Mouse (Mus musculus): ENCODE results near the gene Rin2. TPM values are rescaled to one million over a fixed set of nuclear protein-coding genes. Genes with fewer than 3 reads are reported as not detected.

Gene Rin2
- polyA plus RNA-seq, 1 experiment: 0.02 TPM

DNA sequence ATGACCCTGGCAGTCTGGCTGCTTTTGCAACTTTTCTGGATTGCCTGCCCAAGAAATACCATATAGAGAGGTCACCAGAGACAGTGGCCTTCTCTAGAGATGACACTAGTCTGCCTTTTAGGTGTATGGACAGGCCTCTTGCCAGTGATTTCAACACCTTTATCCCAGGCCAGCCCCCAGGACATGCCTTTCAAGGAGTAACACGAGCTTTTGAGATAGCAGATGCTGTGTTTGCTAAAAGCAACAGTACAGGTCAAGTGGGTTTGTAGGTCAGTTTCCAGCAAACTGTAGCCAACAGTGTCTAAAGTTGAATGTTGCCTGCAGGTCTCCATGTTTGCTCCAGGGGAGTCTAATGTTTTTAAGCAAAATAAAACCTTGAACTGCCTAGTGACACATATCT lies 118.7 kb downstream of the Rin2 start:
- H3K27me3 ChIP-seq (ENCODE audit: control insufficient read depth): no peaks in the 10 kb centered on the region
- H3K4me1 ChIP-seq (ENCODE audit: control insufficient read depth): no peaks in the 10 kb centered on the region
- H3K36me3 ChIP-seq (ENCODE audit: control insufficient read depth): no peaks in the 10 kb centered on the region
- TF ChIP-seq GATA1 (IDR thresholded peaks at IDR 0.05; ENCODE audit: low read length): no peak
- TF ChIP-seq TAL1 (IDR thresholded peaks at IDR 0.05; ENCODE audit: low read length): no peak
- H3K9me3 ChIP-seq (ENCODE audit: control insufficient read depth, low read length): no peaks in the 10 kb centered on the region
- H3K4me3 ChIP-seq (replicated peaks): no peak overlapping the region

DNA sequence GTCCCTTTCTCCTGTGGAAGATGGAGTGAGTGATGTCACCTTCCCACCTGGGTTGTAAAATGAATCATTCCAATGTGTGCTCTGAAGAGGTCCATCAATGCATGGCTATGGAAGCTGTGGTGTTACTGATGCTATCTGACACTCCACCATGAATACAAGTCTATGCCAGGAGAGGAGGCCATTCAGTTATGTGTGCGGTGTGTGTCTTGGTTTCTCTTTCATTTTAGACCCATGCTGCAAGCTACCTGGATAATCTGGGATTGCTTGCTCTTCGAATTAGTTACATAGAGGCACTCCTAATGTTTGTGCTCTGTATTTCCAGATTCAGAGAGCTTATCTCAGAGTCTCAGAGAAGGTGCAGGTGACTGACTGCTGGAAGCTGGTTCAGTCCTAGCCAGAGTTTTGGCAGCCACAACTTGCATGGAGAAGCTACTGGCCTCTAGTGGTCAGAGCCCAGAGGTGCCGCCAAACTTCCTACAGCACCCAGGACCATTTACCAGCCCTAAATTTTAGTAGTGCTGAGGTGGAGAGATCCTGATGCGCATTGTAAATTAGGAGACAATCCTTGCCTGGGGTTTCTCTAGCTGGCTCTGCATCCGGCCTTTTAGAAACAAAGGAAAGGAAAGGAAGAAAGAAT lies 119.4 kb downstream of the Rin2 start:
- Histone ChIP-seq H3K27me3 (ENCODE audit: control insufficient read depth) (no peaks in the 10 kb centered on the region), H3K4me1 (ENCODE audit: control insufficient read depth) (no peaks in the 10 kb centered on the region), H3K36me3 (ENCODE audit: control insufficient read depth) (no peaks in the 10 kb centered on the region), H3K9me3 (ENCODE audit: control insufficient read depth, low read length) (no peaks in the 10 kb centered on the region), H3K4me3 (replicated peaks) (no peak overlapping the region)
- no peak for TF ChIP-seq GATA1 (IDR thresholded peaks at IDR 0.05; ENCODE audit: low read length)
- TF ChIP-seq TAL1 (IDR thresholded peaks at IDR 0.05; ENCODE audit: low read length): no peak

DNA sequence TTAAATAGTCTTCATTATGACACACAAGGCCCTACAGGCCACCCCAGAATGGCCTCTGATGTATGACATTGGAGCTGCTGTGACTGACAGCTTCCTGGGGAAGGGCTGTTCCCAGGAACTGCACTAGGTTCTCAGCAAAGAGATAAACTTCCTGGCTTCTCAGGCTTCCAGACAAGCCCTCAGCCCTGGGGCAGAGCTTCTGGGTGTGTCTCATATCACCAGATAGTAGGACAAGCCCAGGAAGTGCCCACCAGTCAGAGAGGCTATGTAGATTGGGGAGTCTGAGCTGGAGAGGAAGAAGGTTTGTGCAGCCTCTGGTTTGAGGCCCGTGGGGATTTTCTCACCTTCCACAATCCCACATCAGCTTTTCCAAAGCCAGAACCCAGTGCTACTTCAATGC lies 122.8 kb downstream of the Rin2 start:
- no peak overlapping the region for H3K4me3 ChIP-seq (replicated peaks)
- H3K36me3 ChIP-seq (ENCODE audit: control insufficient read depth): no peaks in the 10 kb centered on the region
- no peaks in the 10 kb centered on the region for H3K27me3 ChIP-seq (ENCODE audit: control insufficient read depth)
- H3K4me1 ChIP-seq (ENCODE audit: control insufficient read depth): no peaks in the 10 kb centered on the region
- no peak for TF ChIP-seq GATA1 (IDR thresholded peaks at IDR 0.05; ENCODE audit: low read length)
- no peak for TF ChIP-seq TAL1 (IDR thresholded peaks at IDR 0.05; ENCODE audit: low read length)
- no peaks in the 10 kb centered on the region for H3K9me3 ChIP-seq (ENCODE audit: control insufficient read depth, low read length)

DNA sequence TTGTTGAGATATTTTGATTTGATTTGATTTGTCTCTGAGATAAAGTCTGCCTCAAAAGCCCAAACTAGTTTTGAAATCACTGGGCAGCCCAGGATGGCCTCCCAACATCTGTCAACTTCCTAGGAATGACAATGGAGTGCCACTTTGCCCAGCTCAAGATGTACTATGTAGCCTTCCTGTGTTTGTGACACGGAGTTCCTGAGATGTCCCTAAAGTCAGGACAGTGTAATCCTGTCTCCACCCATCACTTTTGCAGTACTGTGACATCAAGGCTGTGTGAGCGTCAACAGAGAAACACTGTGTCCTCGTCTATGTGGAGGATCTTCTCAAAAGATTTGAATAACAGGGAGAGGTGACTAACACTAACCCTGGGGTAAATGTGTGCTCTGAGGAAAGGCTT lies 123.9 kb downstream of the Rin2 start:
- Histone ChIP-seq H3K4me1 (ENCODE audit: control insufficient read depth) (no peaks in the 10 kb centered on the region), H3K4me3 (replicated peaks) (no peak overlapping the region), H3K9me3 (ENCODE audit: control insufficient read depth, low read length) (no peaks in the 10 kb centered on the region), H3K27me3 (ENCODE audit: control insufficient read depth) (no peaks in the 10 kb centered on the region), H3K36me3 (ENCODE audit: control insufficient read depth) (no peaks in the 10 kb centered on the region)
- TF ChIP-seq TAL1 (IDR thresholded peaks at IDR 0.05; ENCODE audit: low read length) (no peak), GATA1 (IDR thresholded peaks at IDR 0.05; ENCODE audit: low read length) (no peak)

DNA sequence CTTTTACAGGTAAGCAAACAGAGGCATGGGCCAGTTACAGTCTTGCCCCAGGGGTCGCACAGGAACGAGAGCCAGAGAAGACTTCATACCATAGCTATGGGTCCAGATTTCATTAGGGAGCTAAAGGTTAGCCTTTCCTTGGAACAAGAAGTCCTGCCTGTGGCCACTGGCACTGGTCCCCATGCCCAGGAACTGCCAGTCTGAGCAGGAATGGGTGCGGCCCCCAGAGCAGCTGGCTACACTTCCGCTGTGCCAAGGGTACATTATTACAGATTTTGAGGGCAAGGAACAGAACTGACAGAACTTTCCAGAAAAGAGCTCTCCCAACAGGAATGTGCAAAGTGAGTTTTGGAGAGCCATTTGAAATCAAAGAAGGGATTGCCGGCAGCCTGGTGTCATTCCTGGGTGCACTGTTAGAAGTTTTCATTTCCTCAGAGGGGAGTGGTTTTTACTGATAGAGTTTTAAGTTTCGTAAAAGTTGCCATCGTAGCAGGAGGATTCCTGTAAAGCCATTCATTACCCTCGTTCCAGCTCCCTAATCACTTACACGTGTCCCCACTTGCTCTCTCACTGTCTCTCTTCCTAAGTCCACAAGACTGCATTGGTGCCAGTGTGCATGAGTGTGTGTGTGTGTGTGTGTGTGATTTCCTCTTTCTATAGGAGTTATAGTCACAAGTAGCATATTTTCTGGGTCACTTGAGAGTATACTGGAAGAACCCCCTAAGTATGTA lies 126.5 kb downstream of the Rin2 start:
- Histone ChIP-seq H3K9me3 (ENCODE audit: control insufficient read depth, low read length) (no peaks in the 10 kb centered on the region), H3K4me3 (replicated peaks) (no peak overlapping the region), H3K36me3 (ENCODE audit: control insufficient read depth) (no peaks in the 10 kb centered on the region), H3K4me1 (ENCODE audit: control insufficient read depth) (no peaks in the 10 kb centered on the region), H3K27me3 (ENCODE audit: control insufficient read depth) (no peaks in the 10 kb centered on the region)
- TF ChIP-seq GATA1 (IDR thresholded peaks at IDR 0.05; ENCODE audit: low read length) (no peak), TAL1 (IDR thresholded peaks at IDR 0.05; ENCODE audit: low read length) (no peak)

DNA sequence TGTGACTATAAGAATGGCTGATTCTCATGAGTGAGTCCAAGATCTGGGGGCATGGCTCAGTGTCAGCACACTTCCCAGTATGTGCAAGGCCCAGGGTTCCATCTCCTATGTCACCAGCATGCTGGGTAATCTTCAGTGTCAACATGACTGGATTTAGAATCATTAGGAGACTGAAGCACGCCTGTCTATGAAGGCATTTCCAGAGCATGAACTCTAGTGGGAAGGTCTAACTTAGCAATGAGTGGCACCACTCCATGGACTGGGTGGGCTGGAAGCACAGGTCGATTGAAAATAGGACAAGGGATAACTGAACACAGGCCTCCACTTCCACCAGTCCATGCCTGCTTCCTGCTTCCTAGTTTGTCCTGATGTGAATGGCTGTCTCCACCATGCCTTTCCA lies 127.6 kb downstream of the Rin2 start:
- no peaks in the 10 kb centered on the region for H3K27me3 ChIP-seq (ENCODE audit: control insufficient read depth)
- no peaks in the 10 kb centered on the region for H3K4me1 ChIP-seq (ENCODE audit: control insufficient read depth)
- TF ChIP-seq TAL1 (IDR thresholded peaks at IDR 0.05; ENCODE audit: low read length) (no peak), GATA1 (IDR thresholded peaks at IDR 0.05; ENCODE audit: low read length) (no peak)
- no peak overlapping the region for H3K4me3 ChIP-seq (replicated peaks)
- no peaks in the 10 kb centered on the region for H3K36me3 ChIP-seq (ENCODE audit: control insufficient read depth)
- H3K9me3 ChIP-seq (ENCODE audit: control insufficient read depth, low read length): no peaks in the 10 kb centered on the region

DNA sequence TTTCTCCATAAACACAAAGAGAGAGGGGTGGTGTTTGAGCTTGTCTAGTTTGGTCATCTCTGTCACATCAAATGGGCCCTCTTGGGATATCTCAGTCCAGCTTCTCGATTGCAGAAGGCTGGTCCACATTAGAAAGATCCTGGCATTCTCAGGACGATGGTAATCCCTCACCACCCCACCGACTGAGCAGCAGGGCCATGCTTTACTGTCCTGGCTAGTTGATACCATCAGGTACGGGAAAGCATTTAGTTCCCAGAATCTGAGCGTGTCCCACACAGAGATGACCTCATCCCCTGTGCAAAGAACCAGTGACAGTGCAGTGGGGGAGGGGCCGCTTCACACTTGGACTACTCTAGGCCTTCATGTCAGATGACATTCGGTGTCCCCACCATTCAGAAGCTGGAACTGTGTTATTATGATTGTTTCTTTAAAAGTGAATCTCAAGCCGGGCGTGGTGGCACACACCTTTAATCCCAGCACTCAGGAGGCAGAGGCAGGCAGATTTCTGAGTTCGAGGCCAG lies 128.9 kb downstream of the Rin2 start:
- Histone ChIP-seq H3K4me3 (replicated peaks) (no peak overlapping the region), H3K4me1 (ENCODE audit: control insufficient read depth) (no peaks in the 10 kb centered on the region), H3K9me3 (ENCODE audit: control insufficient read depth, low read length) (no peaks in the 10 kb centered on the region), H3K27me3 (ENCODE audit: control insufficient read depth) (no peaks in the 10 kb centered on the region), H3K36me3 (ENCODE audit: control insufficient read depth) (no peaks in the 10 kb centered on the region)
- no peak for TF ChIP-seq TAL1 (IDR thresholded peaks at IDR 0.05; ENCODE audit: low read length)
- no peak for TF ChIP-seq GATA1 (IDR thresholded peaks at IDR 0.05; ENCODE audit: low read length)

DNA sequence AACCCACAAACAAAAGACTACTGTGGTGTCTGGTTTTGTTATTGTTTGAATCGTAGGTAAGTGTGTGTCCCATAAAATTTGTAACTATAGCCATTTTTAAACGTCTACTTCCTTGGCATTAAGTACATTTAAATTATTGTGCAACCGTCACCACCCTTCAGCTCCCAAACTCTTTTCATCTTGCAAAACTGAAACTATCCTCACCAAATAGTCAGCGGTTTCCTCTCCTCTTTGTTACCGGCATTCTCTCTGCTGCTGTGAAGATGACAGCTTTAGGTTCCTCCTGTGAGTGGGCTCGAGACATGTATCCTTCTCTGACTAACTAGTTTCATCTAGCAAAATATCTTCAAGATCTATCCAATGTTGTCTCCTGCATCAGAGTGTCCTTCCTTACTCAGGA lies 129.5 kb downstream of the Rin2 start:
- H3K4me1 ChIP-seq (ENCODE audit: control insufficient read depth): no peaks in the 10 kb centered on the region
- no peaks in the 10 kb centered on the region for H3K36me3 ChIP-seq (ENCODE audit: control insufficient read depth)
- TF ChIP-seq TAL1 (IDR thresholded peaks at IDR 0.05; ENCODE audit: low read length) (no peak), GATA1 (IDR thresholded peaks at IDR 0.05; ENCODE audit: low read length) (no peak)
- no peaks in the 10 kb centered on the region for H3K27me3 ChIP-seq (ENCODE audit: control insufficient read depth)
- no peak overlapping the region for H3K4me3 ChIP-seq (replicated peaks)
- H3K9me3 ChIP-seq (ENCODE audit: control insufficient read depth, low read length): no peaks in the 10 kb centered on the region

DNA sequence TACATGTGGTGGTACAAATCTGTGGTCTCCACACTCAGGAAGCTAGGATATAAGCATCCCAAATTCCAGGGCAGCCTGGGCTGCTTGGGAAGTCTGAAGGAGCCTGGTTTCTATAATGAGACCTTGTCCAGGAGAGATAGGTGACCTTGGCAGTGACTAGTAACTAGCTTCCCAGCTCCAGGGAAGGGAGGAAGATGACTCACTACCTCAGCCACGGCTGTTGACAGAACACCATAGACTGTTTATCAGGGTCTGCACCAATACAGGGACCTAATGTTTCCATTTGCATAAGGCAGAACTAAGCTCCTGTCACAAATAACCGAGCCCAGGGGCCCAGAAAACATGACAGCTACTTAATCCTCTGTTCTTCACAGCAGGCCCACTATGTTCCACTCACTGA lies 132.3 kb downstream of the Rin2 start:
- no peaks in the 10 kb centered on the region for H3K9me3 ChIP-seq (ENCODE audit: control insufficient read depth, low read length)
- no peak overlapping the region for H3K4me3 ChIP-seq (replicated peaks)
- no peaks in the 10 kb centered on the region for H3K27me3 ChIP-seq (ENCODE audit: control insufficient read depth)
- no peaks in the 10 kb centered on the region for H3K36me3 ChIP-seq (ENCODE audit: control insufficient read depth)
- no peaks in the 10 kb centered on the region for H3K4me1 ChIP-seq (ENCODE audit: control insufficient read depth)
- no peak for TF ChIP-seq TAL1 (IDR thresholded peaks at IDR 0.05; ENCODE audit: low read length)
- TF ChIP-seq GATA1 (IDR thresholded peaks at IDR 0.05; ENCODE audit: low read length): no peak
